Mouse (Mus musculus): ENCODE measurements around the gene D8Ertd738e. TPM values are rescaled to one million over a fixed set of nuclear protein-coding genes. Genes with fewer than 3 reads are reported as not detected.

D8Ertd738e gene
- 100 to 1,000 TPM; 180 to 184 TPM for total RNA-seq (2021)
- long read RNA-seq, experiment 1, transcript D8Ertd738e-201 (3 exons, 616 nt) = major isoform, 100 of 105 reads
- long read RNA-seq, experiment 1, partial matches to known transcripts = 1 of 105 reads
- long read RNA-seq, experiment 1, other reads (novel, unspliced or antisense) = 4 of 105 reads
- long read RNA-seq, experiment 2, transcript D8Ertd738e-201 (3 exons, 616 nt) = major isoform, 88 of 88 reads
- long read RNA-seq, experiment 2, partial matches to known transcripts = 0 of 88 reads
- long read RNA-seq, experiment 2, other reads (novel, unspliced or antisense) = 0 of 88 reads

DNA sequence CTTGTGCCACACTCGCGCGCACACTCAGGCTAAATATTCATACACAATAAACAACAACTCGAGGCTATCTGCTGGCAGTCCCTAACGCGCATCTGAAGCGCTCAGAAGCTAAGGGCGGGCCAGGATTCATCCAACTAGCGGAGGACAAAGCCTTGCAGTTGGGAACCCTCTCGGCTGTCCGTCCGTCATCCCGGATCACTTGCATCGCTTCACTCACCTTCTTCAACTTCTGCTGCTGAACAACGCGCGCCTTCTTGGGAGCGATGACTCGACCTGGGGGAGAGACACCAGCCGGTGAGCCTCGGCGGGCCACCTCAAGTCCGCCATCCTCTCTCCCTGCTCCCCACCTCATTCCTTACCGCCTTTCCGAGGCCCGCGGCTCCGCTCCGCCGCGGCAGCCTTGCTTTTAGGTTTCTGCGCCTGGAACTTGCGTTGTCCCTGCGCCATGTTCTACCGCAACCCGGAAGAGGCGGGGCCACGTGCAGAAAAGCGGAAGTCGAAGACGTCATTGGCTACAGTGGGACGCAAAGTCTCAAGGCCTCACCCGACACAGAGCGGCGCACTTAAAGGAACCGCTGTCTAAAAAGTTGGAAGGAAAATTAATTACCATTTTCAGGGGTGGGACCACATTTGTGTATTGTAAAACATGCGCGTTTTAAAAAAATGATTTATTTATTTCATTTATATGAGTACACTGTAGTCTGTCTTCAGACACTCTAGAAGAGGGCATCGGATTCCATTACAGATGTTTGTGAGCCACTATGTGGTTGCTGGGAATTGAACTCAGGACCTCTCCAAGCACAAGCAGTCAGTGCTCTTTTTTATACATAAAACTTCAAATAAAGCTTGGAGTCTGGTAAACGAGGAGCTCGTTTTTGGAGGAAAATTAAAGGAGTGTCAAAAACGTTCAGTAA lies at the start of gene D8Ertd738e:
TSS of gene D8Ertd738e (minus strand) at position 463 of the 914 bp plus-strand sequence.
- DNase-seq = peak; percentile 79

DNA sequence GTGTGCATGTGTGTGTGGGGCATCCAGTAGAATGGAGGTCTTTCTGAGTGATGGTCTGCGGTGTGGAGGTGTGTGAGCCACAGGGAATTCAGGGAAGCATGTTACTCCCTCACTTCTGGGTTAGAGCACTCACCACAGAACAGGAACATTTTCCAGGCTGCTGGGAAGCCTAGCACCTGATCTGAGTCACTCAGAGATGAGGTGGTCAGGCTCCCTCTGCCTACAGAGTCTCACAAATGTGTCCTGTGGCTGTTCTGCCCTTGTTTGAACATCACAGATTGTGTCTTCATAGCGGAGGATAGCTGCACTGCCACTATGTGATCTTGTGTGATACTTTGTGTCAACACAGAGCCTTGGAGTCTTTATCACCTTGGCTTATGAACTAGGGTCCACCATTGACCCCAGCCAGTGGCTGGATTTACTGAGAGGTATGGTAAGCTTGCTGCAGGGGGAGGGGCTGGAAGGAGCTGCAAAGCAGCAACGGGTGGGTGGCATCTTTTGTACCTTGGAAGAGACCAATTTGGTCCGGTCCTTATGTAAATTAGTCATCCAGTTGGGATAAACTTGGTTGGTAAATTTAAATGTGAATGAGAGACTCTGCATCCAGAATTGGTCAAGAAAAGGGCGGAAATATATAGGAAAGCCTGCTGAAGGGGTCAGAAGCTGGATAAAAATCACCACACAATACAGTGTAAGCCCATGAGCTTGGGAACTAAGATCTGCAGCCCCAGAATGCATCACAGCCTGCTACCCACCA lies 47.7 kb upstream of the D8Ertd738e start:
- no peak for DNase-seq

DNA sequence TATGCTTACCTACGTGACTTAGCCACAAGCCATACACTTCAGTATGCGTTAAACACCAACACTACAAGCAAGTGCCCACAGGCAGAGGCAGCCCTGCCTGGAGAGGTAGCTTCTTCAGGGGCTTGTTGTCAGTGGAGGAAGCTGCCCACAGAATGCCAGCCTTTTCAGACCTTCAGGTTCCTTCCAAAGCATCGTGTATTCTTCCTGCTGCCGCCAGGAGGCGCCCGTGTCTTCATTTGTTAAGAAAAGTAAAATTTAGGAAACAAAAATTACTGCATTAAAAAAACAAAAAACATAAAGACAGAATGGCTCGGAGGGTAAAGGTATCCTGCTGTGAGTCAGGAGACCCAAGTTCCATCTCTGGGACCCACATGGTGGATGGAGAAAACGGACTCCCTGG lies 42.2 kb upstream of the D8Ertd738e start:
- peak; percentile 66 for DNase-seq

DNA sequence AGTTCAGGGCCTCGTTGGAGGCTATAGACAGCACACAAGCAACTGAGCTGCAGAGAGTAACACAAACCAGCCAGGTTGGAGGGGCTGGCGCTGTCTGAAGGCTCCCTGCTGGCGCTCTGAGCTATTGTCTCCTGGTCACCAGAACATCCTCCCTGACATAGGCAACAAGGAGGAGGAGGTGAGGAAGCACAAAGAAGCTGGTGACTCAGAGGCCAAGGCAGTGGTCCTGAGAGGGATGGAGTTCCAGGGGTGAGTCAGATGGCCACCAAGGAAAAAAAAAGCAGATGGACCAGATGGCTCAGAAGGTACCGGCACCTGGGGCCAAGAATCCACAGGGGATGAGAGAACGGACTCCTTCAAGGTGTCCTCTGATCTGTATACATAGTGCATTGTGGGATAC lies 41.6 kb upstream of the D8Ertd738e start:
- DNase-seq = no peak

DNA sequence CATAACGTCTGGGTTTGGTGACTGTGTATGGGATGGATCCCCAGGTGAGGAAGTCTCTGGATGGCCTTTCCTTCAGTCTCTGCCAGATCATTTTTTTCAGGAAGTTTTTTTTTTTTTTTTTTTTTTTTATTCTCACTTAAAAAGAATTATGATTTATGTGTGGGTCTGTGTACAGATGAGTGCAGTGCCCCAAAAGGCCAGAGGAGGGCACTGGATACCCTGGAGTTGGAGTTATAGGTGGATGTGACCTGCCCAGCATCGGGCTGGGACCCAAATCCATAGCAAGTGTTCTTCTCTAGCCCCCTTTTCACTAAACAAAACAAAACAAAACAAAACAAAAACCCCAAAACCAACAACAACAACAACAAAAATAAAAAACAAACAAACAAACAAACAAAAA lies 39.4 kb upstream of the D8Ertd738e start:
- DNase-seq = no peak

DNA sequence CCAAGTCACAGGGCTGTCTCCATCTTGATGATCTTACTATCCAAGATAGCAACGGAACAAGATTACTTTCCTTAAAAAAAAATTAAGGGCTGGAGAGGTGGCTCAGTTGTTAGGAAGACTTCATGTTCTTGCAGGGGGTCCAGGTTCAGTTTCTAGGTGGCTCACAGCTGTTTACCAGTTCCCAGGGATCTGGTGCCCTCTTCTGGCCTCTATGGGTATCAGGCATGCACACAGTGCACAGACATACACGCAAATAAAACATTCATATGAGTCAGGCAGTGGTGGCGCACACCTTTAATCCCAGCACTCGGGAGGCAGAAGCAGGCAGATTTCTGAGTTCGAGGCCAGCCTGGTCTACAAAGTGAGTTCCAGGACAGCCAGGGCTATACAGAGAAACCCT lies 36.1 kb upstream of the D8Ertd738e start:
- DNase-seq = peak; percentile 40

DNA sequence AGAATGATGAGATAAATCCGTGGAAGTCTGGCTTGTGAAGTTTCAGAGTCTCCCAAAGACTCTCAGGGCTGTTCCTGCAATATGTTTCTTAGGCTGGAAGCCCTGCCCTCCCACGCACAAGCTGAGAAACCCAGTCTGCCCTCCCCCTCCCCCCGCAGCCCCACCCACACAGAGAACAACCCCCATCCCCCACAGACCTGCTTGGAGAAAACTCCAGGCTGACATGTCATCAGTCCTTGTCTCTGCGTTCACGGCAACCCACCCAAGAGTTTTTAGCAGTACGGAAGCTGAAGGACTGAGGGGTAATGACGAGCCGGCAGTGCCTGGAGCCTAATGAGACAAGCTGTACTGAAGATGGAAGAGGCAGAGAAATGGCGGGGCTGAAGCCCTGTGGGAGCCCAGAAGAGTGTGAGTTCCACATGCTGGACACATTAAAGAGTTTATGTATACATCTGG lies 35.1 kb upstream of the D8Ertd738e start:
- peak; percentile 26 for DNase-seq

DNA sequence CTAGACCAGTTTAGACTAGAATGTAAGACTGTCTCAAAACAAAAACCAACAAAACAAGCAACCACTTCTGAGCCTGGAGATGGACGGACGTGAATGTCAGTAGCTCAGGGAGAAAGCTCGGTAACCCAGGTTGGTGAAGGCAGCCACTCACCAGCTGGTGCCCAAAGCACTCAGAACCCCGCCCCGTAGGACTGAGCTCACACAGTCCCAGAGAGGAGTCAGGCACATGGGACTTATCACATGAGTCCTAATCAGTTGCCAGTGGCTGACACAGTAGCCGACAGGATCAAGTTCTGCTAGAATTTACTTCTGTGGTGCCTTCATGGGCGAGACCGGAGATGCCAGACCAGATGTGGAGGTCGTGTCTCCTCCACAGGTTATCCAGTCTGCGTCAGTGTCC lies 31.3 kb upstream of the D8Ertd738e start:
- no peak for DNase-seq

DNA sequence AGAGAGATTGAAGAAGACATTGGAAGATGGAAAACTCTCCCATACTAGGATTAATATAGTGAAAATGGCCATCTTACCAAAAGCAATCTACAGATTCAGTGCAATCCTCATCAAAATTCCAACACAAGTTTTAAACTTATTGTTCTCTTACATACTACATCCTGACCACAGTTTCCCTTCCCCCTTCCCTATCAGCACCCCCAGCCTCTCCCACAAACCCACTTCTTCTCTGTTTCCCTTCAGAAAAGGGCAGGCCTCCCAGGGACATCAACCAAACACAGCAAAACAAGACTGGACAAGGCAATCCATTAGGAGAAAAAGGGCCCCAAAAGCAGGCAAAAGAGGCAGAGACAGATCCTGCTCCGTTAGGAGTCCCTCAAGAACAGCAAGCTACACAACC lies 26.9 kb upstream of the D8Ertd738e start:
- no peak for DNase-seq

DNA sequence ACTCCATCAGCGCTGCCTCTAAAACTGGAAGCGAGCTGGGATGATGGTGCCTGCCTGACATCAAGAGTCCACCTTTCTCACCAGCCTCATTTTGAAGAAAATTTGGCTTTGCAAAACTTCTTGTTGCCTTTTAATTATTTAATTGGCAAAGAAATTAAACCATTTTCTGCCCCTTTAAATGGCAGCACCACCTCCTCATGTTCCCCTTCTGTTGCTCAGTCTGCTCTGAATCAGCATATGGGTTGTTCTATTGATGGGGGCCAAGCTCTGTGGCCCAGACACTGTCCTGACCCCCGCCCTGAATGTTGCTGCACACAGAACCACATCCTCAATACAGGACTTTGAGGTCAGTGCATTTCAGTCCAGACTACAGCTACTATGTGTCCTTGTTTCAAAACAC lies 24.4 kb upstream of the D8Ertd738e start:
- no peak for DNase-seq

DNA sequence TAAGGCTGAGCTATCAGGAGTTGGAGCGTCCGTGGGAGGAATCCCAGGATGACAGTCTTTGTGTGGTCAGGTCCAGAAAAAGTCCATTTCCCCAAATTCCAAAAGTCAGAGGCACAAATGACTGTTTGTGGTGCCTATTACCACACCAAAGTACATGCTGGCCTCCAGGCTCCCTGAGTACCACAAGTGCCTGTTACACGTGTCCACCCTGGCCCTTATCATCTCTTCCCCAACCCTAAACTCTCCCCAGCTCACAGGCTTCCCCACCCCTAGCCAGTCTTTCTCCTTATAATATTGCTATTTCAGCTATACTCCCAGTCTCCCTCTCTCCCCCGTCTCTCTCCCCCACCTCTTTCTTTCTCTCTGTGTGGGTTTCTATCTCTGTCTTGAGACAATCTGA lies 22.8 kb upstream of the D8Ertd738e start:
- DNase-seq = no peak

DNA sequence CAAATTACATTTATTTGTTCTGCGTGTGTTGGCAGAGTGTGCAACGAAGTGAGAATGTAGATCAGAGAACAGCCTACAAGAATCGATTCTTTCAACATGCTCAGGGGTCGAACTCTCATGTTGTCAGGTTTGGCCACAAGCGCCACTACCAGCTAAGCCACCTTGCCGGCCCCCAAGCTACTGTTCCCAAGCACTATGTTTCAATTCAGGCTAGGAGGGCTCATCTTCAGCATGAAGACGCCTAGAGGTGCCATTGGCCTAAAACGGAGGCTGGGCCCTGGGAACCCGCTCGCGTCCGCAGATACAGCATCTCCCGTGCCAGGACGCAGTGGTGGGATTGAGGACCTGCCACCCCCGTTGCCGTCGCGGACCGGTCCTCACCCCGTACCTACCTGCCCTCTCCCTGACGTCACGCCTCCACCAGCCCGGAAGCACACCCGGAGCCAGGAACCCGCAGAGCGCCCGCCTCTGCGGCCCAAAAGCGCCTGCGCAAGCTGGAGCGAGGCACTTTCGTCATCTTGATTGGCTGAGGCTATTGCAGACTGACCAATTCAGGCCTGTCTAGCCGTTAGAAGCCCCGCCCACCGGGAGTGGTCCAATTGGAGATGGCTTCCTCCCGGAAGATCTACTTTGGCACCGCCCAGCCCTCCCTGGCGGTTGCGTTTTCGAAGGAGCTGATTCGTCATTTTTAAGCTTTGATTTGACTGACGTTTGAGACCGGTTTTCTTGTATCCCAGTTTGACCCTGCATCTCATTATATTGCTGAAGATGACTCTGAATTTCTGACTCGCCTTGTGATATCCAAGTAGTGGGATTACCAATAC lies 20.6 kb upstream of the D8Ertd738e start, which contains the start of gene Ccdc130:
TSS of gene Ccdc130 (minus strand) at position 431 of the 824 bp plus-strand sequence.
- DNase-seq = peak; percentile 100

DNA sequence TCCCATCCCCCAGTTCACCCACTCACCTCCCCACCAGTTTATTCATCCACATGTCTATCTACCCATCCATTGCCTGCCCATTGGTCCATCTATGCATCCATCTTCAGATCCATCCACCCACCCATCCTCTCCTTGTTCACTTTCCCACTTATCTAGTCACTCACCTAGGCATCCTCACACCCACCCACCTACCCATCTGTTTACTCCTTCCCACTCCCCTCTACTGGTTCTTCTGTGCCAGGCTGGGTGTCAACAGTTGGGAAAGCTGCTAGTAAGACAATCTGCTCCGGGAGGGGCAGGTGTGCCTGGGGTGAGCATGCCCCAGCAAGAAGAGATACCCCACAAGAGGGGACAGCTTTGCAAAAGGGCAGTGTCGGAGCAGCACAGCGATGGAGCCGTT lies 11.6 kb upstream of the D8Ertd738e start:
- no peak for DNase-seq

DNA sequence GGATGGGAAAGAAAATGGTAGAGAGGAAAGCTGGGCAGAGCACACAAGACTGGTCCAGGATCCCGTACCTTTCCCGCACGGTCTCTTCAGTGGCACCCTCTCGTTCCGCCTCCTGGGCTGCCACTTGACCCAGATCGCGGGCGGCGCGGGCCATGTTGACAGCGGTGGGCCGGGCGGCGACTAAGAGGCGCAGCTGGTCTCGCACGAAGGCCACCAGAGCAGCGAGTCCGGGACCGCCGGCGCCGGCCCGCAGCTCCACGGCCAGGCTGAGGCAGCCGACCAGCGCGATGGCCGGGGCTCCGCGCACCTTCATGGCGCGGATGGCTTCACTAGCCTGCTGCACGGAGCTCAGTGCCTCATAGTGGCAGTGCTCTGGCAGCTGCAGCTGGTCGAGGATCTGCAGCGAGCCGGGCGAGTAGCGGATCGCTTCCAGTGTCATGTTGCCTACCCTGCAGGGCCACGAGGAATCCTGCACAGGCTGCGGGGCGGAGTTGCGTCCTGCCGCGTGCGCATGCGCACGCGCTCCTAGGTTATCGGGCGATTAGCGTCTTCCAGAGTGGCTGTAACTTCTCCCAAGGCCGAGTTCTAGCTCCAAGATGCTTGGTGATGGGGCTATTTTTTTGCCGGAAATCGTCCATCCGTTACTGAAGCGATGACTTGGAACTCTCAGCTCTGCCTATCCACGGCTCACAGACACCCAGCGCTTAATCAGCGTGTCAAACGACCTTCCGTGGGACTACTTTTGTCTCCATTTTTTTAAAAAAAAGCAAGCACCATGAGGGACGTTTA lies 7.5 kb upstream of the D8Ertd738e start, which contains the start of gene Mri1:
TSS of gene Mri1 (minus strand) at position 505 of the 789 bp plus-strand sequence.
- DNase-seq = peak; percentile 79

DNA sequence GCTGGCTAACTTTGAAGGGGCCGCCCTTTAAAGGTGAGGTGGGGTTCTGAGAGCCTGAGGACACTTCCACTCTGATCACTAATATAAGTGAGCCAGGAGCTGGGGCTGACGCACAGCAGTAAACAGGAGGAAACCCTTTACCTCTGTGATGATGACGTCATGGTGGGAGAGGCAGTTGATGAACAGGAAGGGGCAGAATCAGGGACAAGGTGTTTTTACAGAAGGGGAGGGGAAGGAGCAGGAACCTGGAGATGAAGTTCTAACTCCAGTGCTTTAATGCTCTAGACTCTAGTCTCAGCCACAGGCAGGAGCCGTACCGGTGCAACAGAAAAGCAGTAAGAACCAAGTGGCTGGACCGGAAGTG lies 6.9 kb upstream of the D8Ertd738e start:
- no peak for DNase-seq

DNA sequence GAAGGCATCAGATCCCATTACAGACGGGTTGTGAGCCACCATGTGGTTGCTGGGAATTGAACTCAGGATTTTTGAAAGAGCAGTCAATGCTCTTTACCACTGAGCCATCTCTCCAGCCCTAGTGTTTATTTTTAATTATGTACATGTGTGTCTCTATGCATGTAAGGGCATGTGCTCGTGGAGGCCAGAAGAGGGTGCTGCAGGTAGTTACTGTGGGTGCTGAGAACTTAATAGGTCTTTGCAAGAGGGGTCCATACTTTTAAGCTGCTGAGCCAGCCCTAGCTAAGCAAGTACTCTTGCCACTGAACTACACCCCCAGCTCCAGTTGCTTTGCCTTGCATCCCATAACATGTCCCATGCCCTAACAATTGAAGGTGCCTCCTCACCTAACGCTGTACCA lies 6.3 kb upstream of the D8Ertd738e start:
- no peak for DNase-seq

DNA sequence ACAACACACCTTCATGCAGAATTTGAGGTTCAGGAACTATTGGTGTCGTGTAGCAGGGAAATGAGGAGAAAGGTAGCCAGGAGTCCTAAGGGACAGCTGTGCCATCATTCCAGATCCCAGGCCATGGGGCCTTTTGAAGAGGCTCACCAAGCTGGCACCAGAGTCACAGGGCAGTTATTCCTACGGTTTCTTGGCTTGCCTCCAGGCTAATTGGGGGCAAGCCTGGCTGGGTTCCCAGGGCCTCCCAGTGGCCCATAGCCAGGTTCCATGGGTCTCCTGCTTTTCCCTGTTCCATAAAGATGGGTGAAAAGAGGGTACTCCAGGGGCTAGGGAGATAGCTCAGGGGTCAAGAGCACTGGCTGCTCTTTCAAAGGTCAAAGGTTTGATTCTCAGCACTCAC lies 7.7 kb downstream of the D8Ertd738e start:
- no peak for DNase-seq

DNA sequence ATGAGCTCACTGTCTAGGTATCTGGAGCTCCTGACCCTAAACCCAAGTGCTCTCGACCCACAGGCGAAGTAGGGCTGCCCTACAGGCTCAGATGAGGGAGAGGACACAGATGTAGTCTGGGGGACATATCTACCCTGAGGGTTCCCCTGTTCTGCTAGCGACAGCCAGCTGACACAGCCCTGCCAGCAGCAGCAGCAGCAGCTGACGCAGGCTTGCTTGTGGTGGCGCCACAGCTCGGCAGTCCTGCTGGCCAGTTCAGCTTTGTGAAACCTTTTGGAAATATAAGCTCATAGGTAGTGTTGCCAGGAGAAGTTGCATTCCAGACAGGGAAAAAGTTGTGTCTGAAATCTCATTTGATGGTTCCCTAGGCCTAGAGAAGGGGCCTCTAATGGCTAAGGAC lies 8.4 kb downstream of the D8Ertd738e start:
- no peak for DNase-seq

DNA sequence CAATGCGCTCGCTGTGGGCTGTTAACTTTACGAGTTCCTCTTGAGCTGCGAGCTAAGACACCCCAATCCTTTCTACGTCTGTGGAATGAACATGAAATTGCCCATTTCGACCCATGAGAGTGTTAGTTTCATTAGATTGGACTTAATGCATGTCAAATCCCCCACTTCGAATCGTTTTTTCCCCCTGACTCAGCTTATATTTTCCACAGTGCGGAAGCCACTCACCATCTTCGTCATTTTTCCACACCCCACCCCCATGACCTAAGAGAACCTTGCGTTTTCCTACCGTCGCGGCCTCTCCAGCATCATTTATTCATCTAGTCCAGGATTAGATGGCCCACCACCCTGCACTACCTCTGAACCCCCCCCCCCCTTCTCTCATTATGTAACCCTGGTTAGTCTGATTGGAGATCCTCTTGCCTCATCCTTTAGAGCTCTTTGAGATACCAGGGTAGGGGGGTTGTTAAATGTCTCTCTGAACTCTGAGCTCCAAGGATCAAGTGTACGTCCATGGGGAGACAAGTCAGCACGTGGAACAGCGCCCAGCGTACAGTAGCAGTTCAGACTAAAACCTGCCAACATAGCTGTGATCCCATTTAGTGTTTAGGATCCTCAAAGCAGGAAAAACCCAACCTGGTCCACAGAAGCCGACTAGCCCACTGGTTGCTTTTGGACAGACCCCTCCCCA lies 11.8 kb downstream of the D8Ertd738e start:
- DNase-seq = no peak

DNA sequence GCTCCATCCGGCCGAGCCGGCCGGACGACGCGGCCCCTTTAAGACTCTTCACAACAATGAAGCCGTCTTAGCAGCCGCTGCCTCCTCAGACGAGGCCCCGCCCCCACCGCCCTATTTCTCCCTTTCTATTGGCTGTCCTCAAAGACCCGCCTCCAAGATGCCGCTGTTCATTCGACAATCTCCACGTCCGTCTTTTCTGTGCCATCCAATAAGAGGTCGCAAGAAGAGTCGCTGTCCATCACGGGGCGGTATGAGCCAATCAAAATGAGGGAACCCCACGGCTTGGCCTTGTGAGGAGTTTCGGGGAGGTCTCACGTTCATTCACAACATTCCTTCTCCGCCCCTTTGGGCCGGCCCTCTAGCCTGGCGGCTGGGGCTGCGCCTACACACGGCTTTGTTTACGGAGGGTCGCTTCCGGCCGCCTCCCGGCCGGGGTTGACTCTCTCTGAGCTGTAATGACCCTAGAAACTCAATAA lies 12.5 kb downstream of the D8Ertd738e start, which contains the start of gene Zswim4:
TSS of gene Zswim4 (minus strand) at position 58 of the 476 bp plus-strand sequence.
- DNase-seq = peak; percentile 95

Measured in gastrocnemius, postnatal 10 days (tissue).